Mouse (Mus musculus) embryonic facial prominence, embryonic 12.5 days (tissue): ENCODE results near the gene Mcpt4. TPM values are rescaled to one million over a fixed set of nuclear protein-coding genes. Genes with fewer than 3 reads are reported as not detected.
"Not testable (repeated sequence)": the region's sequence is repeated elsewhere in the genome, so short reads cannot be mapped to it uniquely, and the experiment has no call there.

Source experiments
- ATAC-seq: fragments of 200-750 bp; cut with Nextera tagmentation; 2 replicates; pipeline ENCODE4 v1.8.0; 2017; ENCODE audit not compliant: insufficient number of reproducible peaks, insufficient read depth, low FRiP score, low TSS enrichment
- H3K27ac ChIP-seq: fragments of 300-500 bp; sonication (generic); 2 replicates; pipeline ENCODE4 v1.5.1; 2016; ENCODE audit warnings: mild to moderate bottlenecking
- H3K27me3 ChIP-seq: fragments of 300-500 bp; sonication (generic); 2 replicates; pipeline ENCODE4 v1.6.1; 2016; ENCODE audit warnings: mild to moderate bottlenecking, moderate library complexity
- H3K36me3 ChIP-seq: fragments of 300-500 bp; sonication (generic); 2 replicates; pipeline ENCODE4 v1.6.1; 2016; ENCODE audit warnings: mild to moderate bottlenecking
- H3K4me1 ChIP-seq: fragments of 300-500 bp; sonication (generic); 2 replicates; pipeline ENCODE4 v1.6.1; 2016
- H3K4me2 ChIP-seq: fragments of 300-500 bp; sonication (generic); replicated peaks from 2 replicates; pipeline ENCODE4 v1.6.1; 2016; ENCODE audit warnings: mild to moderate bottlenecking, moderate library complexity
- H3K4me3 ChIP-seq: fragments of 300-500 bp; sonication (generic); 2 replicates; pipeline ENCODE4 v1.5.1; 2016; ENCODE audit warnings: mild to moderate bottlenecking
- H3K9ac ChIP-seq: fragments of 300-500 bp; sonication (generic); 2 replicates; pipeline ENCODE4 v1.6.1; 2016; ENCODE audit warnings: mild to moderate bottlenecking, moderate library complexity
- H3K9me3 ChIP-seq: fragments of 300-500 bp; sonication (generic); 2 replicates; pipeline ENCODE4 v1.6.1; 2016; ENCODE audit warnings: mild to moderate bottlenecking, moderate library complexity
- WGBS: fragments of 180-500 bp; shearing (Covaris S2); methylation state at CpG from one replicate; pipeline ENCODE4 v1.1.7; 2016; 5-methylcytosine and 5-hydroxymethylcytosine counted together
- polyA plus RNA-seq: library from polyadenylated mRNA; unstranded; fragments of >200 nt; fragmentation: Nextera tagmentation; extraction: Ambion mirVana; gene quantifications from 2 replicates; pipeline ENCODE4 v1.2.1, GENCODE M21; 2016

Mcpt4 gene
- polyA plus RNA-seq: not detected in 2 replicates

GRCm38 (mm10) chr14:56062213-56062612 lies at the start of gene Mcpt4:
TSS of gene Mcpt4 (minus strand) at chr14:56062313.
- H3K4me3 ChIP-seq, H3K9me3 ChIP-seq, H3K27ac ChIP-seq, H3K36me3 ChIP-seq, ATAC-seq, H3K4me1 ChIP-seq, H3K27me3 ChIP-seq, H3K9ac ChIP-seq, H3K4me2 ChIP-seq: not testable (repeated sequence)
- 88% methylated on average over 3 of the region's 3 CpGs for WGBS

GRCm38 (mm10) chr14:56105447-56106180 lies 43.5 kb upstream of the Mcpt4 start:
- ATAC-seq: no peak
- 86% methylated on average over 13 of the region's 13 CpGs for WGBS

GRCm38 (mm10) chr14:56105016-56105415 lies 42.9 kb upstream of the Mcpt4 start:
- H3K9ac ChIP-seq: no peak overlapping the region
- no peak overlapping the region for H3K4me2 ChIP-seq
- no peak overlapping the region for H3K4me3 ChIP-seq
- H3K27me3 ChIP-seq: 0 out of 2 replicates have a peak, but pooled peaks cover 3% of the 10 kb centered on the region
- H3K27ac ChIP-seq: no peak overlapping the region
- H3K4me1 ChIP-seq: no peaks in the 10 kb centered on the region
- ATAC-seq: no peak
- no peaks in the 10 kb centered on the region for H3K36me3 ChIP-seq
- WGBS: 87% methylated on average over 5 of the region's 5 CpGs
- no peaks in the 10 kb centered on the region for H3K9me3 ChIP-seq

More at GRCm38 (mm10) chr14:56105447-56106180, 43.5 kb upstream of the Mcpt4 start:
- H3K9me3 ChIP-seq: no peaks in the 10 kb centered on the region
- no peak overlapping the region for H3K4me2 ChIP-seq
- no peak overlapping the region for H3K27ac ChIP-seq
- no peak overlapping the region for H3K9ac ChIP-seq
- no peaks in the 10 kb centered on the region for H3K4me1 ChIP-seq
- no peak overlapping the region for H3K4me3 ChIP-seq
- H3K36me3 ChIP-seq: no peaks in the 10 kb centered on the region
- 0 out of 2 replicates have a peak, but pooled peaks cover 3% of the 10 kb centered on the region for H3K27me3 ChIP-seq

- Histone ChIP-seq H3K9ac (no peak overlapping the region), H3K4me1 (no peaks in the 10 kb centered on the region), H3K4me3 (no peak overlapping the region), H3K27me3 (0 out of 2 replicates have a peak, but pooled peaks cover 3% of the 10 kb centered on the region), H3K4me2 (no peak overlapping the region), H3K9me3 (no peaks in the 10 kb centered on the region), H3K36me3 (no peaks in the 10 kb centered on the region), H3K27ac (no peak overlapping the region)
- no peak for ATAC-seq
- 66% methylated on average over 3 of the region's 3 CpGs for WGBS
Observed at GRCm38 (mm10) chr14:56103452-56103851, 41.3 kb upstream of the Mcpt4 start.

- Histone ChIP-seq H3K9me3 (no peaks in the 10 kb centered on the region), H3K27me3 (0 out of 2 replicates have a peak, but pooled peaks cover 3% of the 10 kb centered on the region), H3K9ac (no peak within 1 kb of the TSS), H3K4me2 (no peak within 1 kb of the TSS), H3K4me1 (no peaks in the 10 kb centered on the region), H3K27ac (no peak within 1 kb of the TSS), H3K4me3 (no peak within 1 kb of the TSS), H3K36me3 (no peaks in the 10 kb centered on the region)
- 75% methylated on average over 10 of the region's 10 CpGs for WGBS
- ATAC-seq: no peak
Observed at GRCm38 (mm10) chr14:56102386-56102785, 40.3 kb upstream of the Mcpt4 start, which contains the start of gene Ctsg. TSS of gene Ctsg (minus strand) at chr14:56102574.

- ATAC-seq: no peak
- no peaks in the 10 kb centered on the region for H3K27me3 ChIP-seq
- H3K9ac ChIP-seq: no peak overlapping the region
- no peak overlapping the region for H3K4me3 ChIP-seq
- WGBS: 84% methylated on average over 4 of the region's 4 CpGs
- H3K27ac ChIP-seq: no peak overlapping the region
- H3K36me3 ChIP-seq: no peaks in the 10 kb centered on the region
- no peaks in the 10 kb centered on the region for H3K4me1 ChIP-seq
- no peak overlapping the region for H3K4me2 ChIP-seq
- no peaks in the 10 kb centered on the region for H3K9me3 ChIP-seq
Observed at GRCm38 (mm10) chr14:56098940-56099339, 36.8 kb upstream of the Mcpt4 start.

GRCm38 (mm10) chr14:56097597-56097996 lies 35.5 kb upstream of the Mcpt4 start:
- no peaks in the 10 kb centered on the region for H3K9me3 ChIP-seq
- H3K4me3 ChIP-seq: no peak overlapping the region
- no peak overlapping the region for H3K27ac ChIP-seq
- no peak for ATAC-seq
- H3K4me1 ChIP-seq: no peaks in the 10 kb centered on the region
- H3K36me3 ChIP-seq: no peaks in the 10 kb centered on the region
- H3K9ac ChIP-seq: no peak overlapping the region
- H3K27me3 ChIP-seq: no peaks in the 10 kb centered on the region
- H3K4me2 ChIP-seq: no peak overlapping the region
- WGBS: 77% methylated on average over 1 of the region's 1 CpGs

GRCm38 (mm10) chr14:56093353-56093752 lies 31.2 kb upstream of the Mcpt4 start:
- no peak overlapping the region for H3K4me3 ChIP-seq
- ATAC-seq: no peak
- WGBS: 75% methylated on average over 2 of the region's 2 CpGs

GRCm38 (mm10) chr14:56086711-56087110 lies 24.6 kb upstream of the Mcpt4 start:
- Histone ChIP-seq H3K27me3 (no peaks in the 10 kb centered on the region), H3K4me1 (no peaks in the 10 kb centered on the region), H3K4me3 (no peak overlapping the region), H3K9ac (no peak overlapping the region), H3K4me2 (no peak overlapping the region), H3K27ac (no peak overlapping the region), H3K9me3 (no peaks in the 10 kb centered on the region), H3K36me3 (no peaks in the 10 kb centered on the region)
- 70% methylated on average over 3 of the region's 3 CpGs for WGBS
- ATAC-seq: no peak

More at GRCm38 (mm10) chr14:56093353-56093752, 31.2 kb upstream of the Mcpt4 start:
- no peaks in the 10 kb centered on the region for H3K9me3 ChIP-seq
- H3K27me3 ChIP-seq: no peaks in the 10 kb centered on the region
- no peak overlapping the region for H3K27ac ChIP-seq
- H3K4me2 ChIP-seq: no peak overlapping the region
- no peaks in the 10 kb centered on the region for H3K36me3 ChIP-seq
- H3K4me1 ChIP-seq: no peaks in the 10 kb centered on the region
- H3K9ac ChIP-seq: no peak overlapping the region

- Histone ChIP-seq H3K9ac (no peak within 1 kb of the TSS), H3K4me1 (no peaks in the 10 kb centered on the region), H3K36me3 (no peaks in the 10 kb centered on the region), H3K27ac (no peak within 1 kb of the TSS), H3K9me3 (no peaks in the 10 kb centered on the region), H3K4me2 (no peak within 1 kb of the TSS), H3K4me3 (no peak within 1 kb of the TSS), H3K27me3 (no peaks in the 10 kb centered on the region)
- ATAC-seq: no peak
- 91% methylated on average over 2 of the region's 2 CpGs for WGBS
Observed at GRCm38 (mm10) chr14:56085167-56085566, 23.1 kb upstream of the Mcpt4 start, which contains the start of gene Mcpt8. TSS of gene Mcpt8 (minus strand) at chr14:56085273.

- WGBS: 90% methylated on average over 4 of the region's 4 CpGs
- Histone ChIP-seq H3K9ac (no peak overlapping the region), H3K9me3 (no peaks in the 10 kb centered on the region), H3K27me3 (no peaks in the 10 kb centered on the region), H3K4me3 (no peak overlapping the region), H3K36me3 (no peaks in the 10 kb centered on the region), H3K27ac (no peak overlapping the region), H3K4me2 (no peak overlapping the region), H3K4me1 (no peaks in the 10 kb centered on the region)
- no peak for ATAC-seq
Observed at GRCm38 (mm10) chr14:56082016-56082415, 19.9 kb upstream of the Mcpt4 start.

- Histone ChIP-seq H3K4me1 (no peaks in the 10 kb centered on the region), H3K9ac (no peak overlapping the region), H3K36me3 (no peaks in the 10 kb centered on the region), H3K9me3 (no peaks in the 10 kb centered on the region), H3K4me2 (no peak overlapping the region), H3K27me3 (no peaks in the 10 kb centered on the region), H3K27ac (no peak overlapping the region), H3K4me3 (no peak overlapping the region)
- ATAC-seq: no peak
- 86% methylated on average over 4 of the region's 4 CpGs for WGBS
Observed at GRCm38 (mm10) chr14:56057722-56058121, 4.4 kb downstream of the Mcpt4 start.
